Mouse (Mus musculus) erythroblast, embryonic 14.5 days (primary cell): ENCODE measurements around the gene Zfp652.

Experiments
- GATA1 ChIP-seq: IDR thresholded peaks from 2 replicates; pipeline ENCODE4 v1.6.1; 2012; ENCODE audit warnings: low read length, inconsistent platforms, mixed read lengths
- TAL1 ChIP-seq: IDR thresholded peaks from 3 replicates; pipeline ENCODE4 v1.6.1; 2012; ENCODE audit warnings: low read length, inconsistent platforms, mixed read lengths

DNA sequence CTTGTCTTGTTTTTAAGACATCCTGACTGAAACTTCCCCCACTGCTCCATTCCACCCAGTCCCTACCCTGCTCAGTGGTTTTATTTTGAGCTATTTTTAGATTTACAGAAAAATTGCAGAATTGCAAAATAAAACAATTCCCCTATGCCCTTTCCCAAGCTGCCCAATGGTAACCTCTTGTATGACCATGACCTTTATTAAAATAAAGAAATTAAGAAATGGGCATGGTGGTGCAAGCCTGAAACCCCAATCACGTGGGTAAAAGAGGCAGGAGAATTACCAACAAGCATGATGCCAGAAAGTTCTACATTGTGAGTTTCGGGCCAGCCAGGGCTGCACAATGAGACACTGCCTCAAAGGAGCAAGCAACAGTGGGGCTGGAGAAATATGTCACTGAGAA lies 138.4 kb downstream of the Zfp652 start:
- TF ChIP-seq TAL1 = no peak
- TF ChIP-seq GATA1 = no peak
